Mouse (Mus musculus): Measurements from ENCODE around the gene Cfap99. TPM values are rescaled to one million over a fixed set of nuclear protein-coding genes. Genes with fewer than 3 reads are reported as not detected.
A peak's percentile ranks its signal among the peaks of the same experiment; 100 is the strongest.

The Cfap99 gene
- polyA plus RNA-seq, 1 experiment = 0.15 TPM

DNA sequence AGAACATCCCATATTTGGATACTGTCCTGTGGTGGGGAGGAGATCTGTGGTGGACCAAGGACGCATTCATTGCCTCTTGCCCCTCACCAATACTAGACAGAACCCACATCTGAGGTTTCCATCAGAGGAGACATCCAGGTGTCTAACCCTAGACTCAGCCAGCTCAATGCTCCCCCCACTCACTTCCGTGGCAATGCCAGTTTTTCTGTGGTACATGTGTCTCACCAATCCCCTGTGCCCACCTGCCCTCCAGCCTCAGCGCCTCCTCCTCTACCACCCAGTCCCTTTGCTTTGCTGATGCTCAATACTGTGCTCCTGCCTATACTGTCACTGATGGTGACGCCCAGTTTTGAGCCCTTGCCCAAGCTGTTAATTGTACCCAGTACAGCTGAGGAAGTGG lies 32.8 kb downstream of the Cfap99 start:
- no peak for TF ChIP-seq FLI1 (IDR thresholded peaks at IDR 0.05; ENCODE audit: low read length)
- no peak for TF ChIP-seq GATA1 (IDR thresholded peaks at IDR 0.05; ENCODE audit: borderline replicate concordance, low read length)
- no peak overlapping the region for H3K4me3 ChIP-seq (replicated peaks)
- H3K4me1 ChIP-seq = peaks cover 47% of the 10 kb centered on the region
- H3K27me3 ChIP-seq (replicated peaks) = peaks cover 11% of the 10 kb centered on the region
- H3K9me3 ChIP-seq = no peaks in the 10 kb centered on the region
- H3K36me3 ChIP-seq (replicated peaks; ENCODE audit: low read length) = no peaks in the 10 kb centered on the region

DNA sequence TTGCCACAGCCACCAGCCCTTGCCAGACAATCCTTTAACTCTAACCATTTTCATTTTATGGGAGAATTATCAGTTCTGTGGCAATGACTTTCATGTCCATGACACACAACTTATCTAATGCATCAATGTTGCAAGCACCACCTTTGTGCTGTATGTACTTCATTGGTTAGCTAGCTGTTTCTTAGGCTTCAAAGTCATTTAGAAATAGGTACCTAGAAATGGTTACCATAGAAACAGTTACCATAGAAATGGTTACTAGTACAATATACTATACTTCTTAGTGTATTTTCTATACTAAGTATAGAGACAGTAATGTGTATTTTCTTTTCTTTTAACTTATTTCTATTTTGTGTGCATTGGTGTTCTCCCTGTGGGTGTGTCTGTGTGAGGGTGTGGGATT lies 36.9 kb downstream of the Cfap99 start:
- peaks cover 2% of the 10 kb centered on the region; the same call in 1 of the 2 replicates for H3K9me3 ChIP-seq
- peaks cover 3% of the 10 kb centered on the region for H3K36me3 ChIP-seq (replicated peaks; ENCODE audit: low read length)
- TF ChIP-seq GATA1 (IDR thresholded peaks at IDR 0.05; ENCODE audit: borderline replicate concordance, low read length) (no peak), FLI1 (IDR thresholded peaks at IDR 0.05; ENCODE audit: low read length) (no peak)
- peaks cover 58% of the 10 kb centered on the region for H3K4me1 ChIP-seq
- no peak overlapping the region for H3K4me3 ChIP-seq (replicated peaks)
- peaks cover 7% of the 10 kb centered on the region for H3K27me3 ChIP-seq (replicated peaks)

DNA sequence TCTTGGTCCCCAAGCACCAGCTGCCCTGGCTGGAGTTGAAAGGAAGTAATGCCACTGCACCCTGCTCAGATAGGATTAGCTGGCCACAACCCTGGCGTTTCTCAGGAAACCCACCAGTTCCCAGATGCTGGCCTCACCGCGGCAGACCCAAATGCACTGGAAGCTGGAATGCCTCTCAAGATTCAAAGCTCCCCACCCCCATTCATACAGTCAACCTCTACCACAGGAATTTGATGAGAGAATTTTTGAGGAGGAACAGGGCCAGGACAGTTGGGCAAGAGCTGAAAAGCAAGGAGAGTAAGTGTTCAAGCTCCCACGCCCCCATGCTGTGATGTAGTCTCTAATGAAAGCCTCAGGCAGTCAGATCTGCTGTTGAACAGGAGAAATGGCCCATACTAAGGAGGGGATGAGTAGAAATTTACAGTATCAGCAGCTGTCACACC lies 37.9 kb downstream of the Cfap99 start:
- Histone ChIP-seq H3K36me3 (replicated peaks; ENCODE audit: low read length) (peaks cover 9% of the 10 kb centered on the region), H3K4me3 (replicated peaks) (peak overlapping the region; percentile 47), H3K9me3 (peaks cover 5% of the 10 kb centered on the region; the same call in 1 of the 2 replicates), H3K27me3 (replicated peaks) (peaks cover 5% of the 10 kb centered on the region), H3K4me1 (peaks cover 57% of the 10 kb centered on the region)
- TF ChIP-seq FLI1 (IDR thresholded peaks at IDR 0.05; ENCODE audit: low read length) (no peak), GATA1 (IDR thresholded peaks at IDR 0.05; ENCODE audit: borderline replicate concordance, low read length) (no peak)

DNA sequence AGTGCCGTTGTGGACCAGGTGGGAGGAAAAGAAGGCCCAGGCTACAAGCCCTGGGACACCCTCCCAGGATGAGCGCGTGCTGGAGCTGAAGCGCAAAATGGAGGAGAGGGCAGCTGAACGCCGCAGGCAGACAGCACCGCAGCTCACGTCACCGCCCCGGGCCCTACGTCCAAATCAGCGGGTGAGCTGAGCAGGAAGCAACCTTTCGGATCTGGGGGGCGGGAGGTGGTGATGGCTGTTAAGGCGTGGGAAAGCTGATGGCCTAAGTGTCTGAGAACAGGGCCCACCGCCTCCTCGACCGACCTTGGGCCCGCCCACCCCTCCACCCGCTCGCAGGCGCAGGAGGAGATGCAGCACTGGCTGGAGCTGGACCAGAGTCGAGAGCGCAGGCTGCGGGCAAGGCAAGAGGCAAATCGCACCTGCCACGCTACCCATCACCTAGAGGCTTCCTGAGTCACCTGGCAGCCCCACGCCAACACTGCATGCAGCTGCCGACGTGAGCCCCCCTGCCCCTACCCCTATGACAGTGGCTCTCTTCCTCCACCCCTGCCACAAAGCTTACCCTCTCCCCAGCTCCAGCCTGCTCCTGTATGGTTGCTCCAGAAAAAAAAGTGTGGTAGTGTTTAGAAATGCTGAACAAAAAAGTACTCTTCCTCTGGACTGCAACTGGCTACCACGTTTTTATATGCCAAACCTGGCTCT lies 38.6 kb downstream of the Cfap99 start:
- no peak for TF ChIP-seq FLI1 (IDR thresholded peaks at IDR 0.05; ENCODE audit: low read length)
- no peak for TF ChIP-seq GATA1 (IDR thresholded peaks at IDR 0.05; ENCODE audit: borderline replicate concordance, low read length)
- peaks cover 55% of the 10 kb centered on the region for H3K4me1 ChIP-seq
- peaks cover 5% of the 10 kb centered on the region; the same call in 1 of the 2 replicates for H3K9me3 ChIP-seq
- H3K36me3 ChIP-seq (replicated peaks; ENCODE audit: low read length) = peaks cover 15% of the 10 kb centered on the region
- H3K4me3 ChIP-seq (replicated peaks) = peak overlapping the region; percentile 42
- H3K27me3 ChIP-seq (replicated peaks) = peaks cover 4% of the 10 kb centered on the region

DNA sequence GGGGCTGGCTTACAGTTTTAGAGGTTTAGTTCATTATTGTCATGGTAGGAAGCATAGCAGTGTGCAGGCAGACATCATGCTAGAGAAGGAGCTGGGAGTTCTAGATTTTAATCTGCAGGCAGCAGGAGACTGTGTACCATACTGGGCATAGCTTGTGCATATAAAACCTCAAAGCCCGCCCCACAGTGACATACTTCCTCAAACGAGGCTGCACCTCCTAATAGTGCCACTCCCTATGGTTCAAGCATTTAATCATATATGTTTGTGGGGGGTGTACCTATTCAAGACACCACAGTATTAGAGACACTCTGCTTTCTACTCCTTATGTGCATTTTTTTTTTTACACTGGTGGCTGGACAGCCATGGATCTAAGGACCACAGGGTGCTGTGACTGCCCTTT lies 41.7 kb downstream of the Cfap99 start:
- TF ChIP-seq FLI1 (IDR thresholded peaks at IDR 0.05; ENCODE audit: low read length) (no peak), GATA1 (IDR thresholded peaks at IDR 0.05; ENCODE audit: borderline replicate concordance, low read length) (no peak)
- H3K27me3 ChIP-seq (replicated peaks) = peaks cover 2% of the 10 kb centered on the region
- peaks cover 5% of the 10 kb centered on the region; the same call in 1 of the 2 replicates for H3K9me3 ChIP-seq
- H3K36me3 ChIP-seq (replicated peaks; ENCODE audit: low read length) = peaks cover 25% of the 10 kb centered on the region
- no peak overlapping the region for H3K4me3 ChIP-seq (replicated peaks)
- peaks cover 33% of the 10 kb centered on the region for H3K4me1 ChIP-seq

DNA sequence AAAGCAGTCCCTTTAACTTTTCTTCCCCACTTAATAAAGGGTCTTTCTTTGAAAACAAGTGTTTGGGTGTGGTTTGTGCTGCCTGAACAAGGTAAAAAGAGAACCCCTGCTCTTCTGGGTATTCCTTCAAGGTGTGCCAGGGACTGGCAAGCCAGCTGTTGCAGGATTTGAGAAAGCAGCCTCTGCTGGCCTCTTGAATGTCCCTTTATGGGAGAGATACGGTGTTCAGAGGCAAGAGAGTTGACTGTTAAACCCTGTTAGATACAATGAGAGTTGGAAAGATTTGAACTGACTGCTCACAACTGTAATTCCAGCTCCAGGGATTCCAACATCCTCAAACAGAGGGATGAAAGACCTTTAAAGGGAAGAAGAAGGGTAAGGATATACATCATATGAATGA lies 45.7 kb downstream of the Cfap99 start:
- Histone ChIP-seq H3K4me1 (peaks cover 21% of the 10 kb centered on the region), H3K27me3 (replicated peaks) (no peaks in the 10 kb centered on the region), H3K36me3 (replicated peaks; ENCODE audit: low read length) (peaks cover 29% of the 10 kb centered on the region), H3K4me3 (replicated peaks) (no peak overlapping the region), H3K9me3 (peaks cover 5% of the 10 kb centered on the region; the same call in 1 of the 2 replicates)
- TF ChIP-seq GATA1 (IDR thresholded peaks at IDR 0.05; ENCODE audit: borderline replicate concordance, low read length) (no peak), FLI1 (IDR thresholded peaks at IDR 0.05; ENCODE audit: low read length) (no peak)

DNA sequence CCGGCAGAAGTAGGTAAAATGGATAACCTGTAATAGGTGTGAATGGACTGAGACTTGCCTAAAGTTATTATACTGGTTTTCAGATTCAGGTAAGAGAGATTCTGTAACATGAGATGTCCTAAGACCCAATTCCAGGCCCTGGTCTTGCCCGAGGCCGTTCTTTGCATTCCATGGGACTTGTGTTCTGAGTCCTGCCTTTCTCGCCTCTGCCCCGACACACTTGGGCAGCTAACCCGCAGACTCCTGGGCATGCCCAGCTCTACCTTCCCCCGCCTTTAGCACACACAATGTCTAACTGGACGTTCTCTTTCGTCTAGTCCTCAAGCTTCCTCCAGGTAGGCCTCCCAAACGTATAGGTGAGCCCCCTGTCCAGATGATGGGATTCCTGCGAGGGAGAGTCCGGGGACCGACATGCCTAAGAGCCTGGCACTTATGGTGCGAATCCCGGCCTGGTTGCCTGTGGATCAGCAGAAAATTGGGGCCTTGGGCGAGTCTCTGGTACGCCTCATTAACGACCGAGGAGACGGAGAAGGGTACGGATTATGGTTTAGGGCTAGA lies 47.2 kb downstream of the Cfap99 start:
- no peaks in the 10 kb centered on the region for H3K27me3 ChIP-seq (replicated peaks)
- no peak for TF ChIP-seq FLI1 (IDR thresholded peaks at IDR 0.05; ENCODE audit: low read length)
- no peak for TF ChIP-seq GATA1 (IDR thresholded peaks at IDR 0.05; ENCODE audit: borderline replicate concordance, low read length)
- H3K9me3 ChIP-seq = no peaks in the 10 kb centered on the region
- H3K36me3 ChIP-seq (replicated peaks; ENCODE audit: low read length) = peaks cover 31% of the 10 kb centered on the region
- peak overlapping the region; percentile 92 for H3K4me3 ChIP-seq (replicated peaks)
- peaks cover 36% of the 10 kb centered on the region for H3K4me1 ChIP-seq

DNA sequence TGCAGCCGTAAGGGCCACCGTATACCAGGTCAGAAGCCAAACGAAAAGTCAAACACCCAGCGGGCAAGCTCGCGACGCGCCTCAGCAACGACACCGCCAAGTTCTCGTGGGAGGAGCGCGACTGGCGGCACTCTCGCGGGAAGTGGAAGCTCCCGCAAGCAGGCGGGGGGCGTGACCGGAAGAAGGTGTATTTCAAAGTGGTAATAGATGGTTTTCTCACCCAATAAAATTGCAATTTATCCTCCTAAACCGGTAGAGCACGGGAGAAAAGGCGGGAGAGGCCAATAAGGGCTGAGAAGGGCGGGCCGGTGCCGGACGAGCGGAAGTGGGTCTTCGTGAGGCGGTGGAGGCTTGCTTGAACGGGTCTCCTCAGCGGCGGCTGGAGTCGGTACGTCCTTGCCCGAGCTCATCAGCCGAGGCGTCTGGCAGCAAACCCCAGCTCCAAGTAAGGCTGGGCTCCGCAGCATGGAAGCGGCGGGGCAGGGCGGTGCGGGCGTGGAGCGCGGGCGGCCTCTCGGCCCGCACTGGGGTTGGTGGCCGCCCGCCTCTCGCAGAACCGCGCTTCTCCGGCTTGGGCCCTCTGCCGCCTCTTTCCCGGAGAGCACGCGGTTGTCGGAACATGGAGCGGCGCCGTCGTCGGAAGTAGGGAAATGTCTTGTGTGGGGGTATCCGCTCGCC lies 47.8 kb downstream of the Cfap99 start, which contains the start of gene Rnf4:
TSS of gene Rnf4 (plus strand) at position 193 of the 678 bp plus-strand sequence.
- TF ChIP-seq FLI1 (IDR thresholded peaks at IDR 0.05; ENCODE audit: low read length) (peak; percentile 59; the same call in 1 of the 2 replicates), GATA1 (IDR thresholded peaks at IDR 0.05; ENCODE audit: borderline replicate concordance, low read length) (no peak)
- H3K27me3 ChIP-seq (replicated peaks) = no peaks in the 10 kb centered on the region
- H3K36me3 ChIP-seq (replicated peaks; ENCODE audit: low read length) = peaks cover 27% of the 10 kb centered on the region
- no peaks in the 10 kb centered on the region for H3K9me3 ChIP-seq
- H3K4me1 ChIP-seq = peaks cover 42% of the 10 kb centered on the region
- H3K4me3 ChIP-seq (replicated peaks) = peak within 1 kb of the TSS; percentile 92

DNA sequence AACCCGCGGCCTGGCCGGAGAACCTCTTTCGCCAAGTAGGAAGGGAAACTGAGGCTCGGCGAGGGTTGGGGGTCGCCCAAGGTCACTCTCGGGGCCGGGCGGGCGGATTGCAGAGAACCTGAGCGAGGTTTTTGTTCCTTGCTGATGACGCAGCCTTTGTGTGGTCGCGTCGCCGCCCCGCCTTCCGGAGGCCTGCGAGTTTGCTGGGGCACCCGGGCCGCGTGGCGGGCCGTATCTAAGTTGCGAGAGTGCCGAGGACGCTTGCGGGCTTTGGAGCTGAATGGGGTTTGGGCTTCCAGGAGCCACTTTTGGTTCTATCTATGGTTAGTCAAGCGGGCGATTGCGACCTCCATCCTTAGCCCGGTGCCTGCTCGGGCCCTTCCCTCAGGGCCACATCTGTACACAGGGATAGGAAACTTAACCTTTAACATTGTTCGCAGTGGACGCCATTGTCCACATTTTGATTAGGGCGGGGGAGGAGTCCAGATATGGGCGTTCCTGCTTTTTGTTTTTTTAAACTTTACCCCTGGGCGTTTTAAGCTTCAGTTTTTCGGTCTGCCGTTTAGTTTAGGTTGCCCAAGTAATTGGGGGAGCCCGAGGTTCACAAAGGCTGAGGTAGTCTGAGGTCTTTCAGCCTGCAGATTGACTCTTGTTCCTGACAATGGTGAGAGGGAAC lies 48.5 kb downstream of the Cfap99 start:
- H3K4me1 ChIP-seq = peaks cover 49% of the 10 kb centered on the region
- peaks cover 22% of the 10 kb centered on the region for H3K36me3 ChIP-seq (replicated peaks; ENCODE audit: low read length)
- TF ChIP-seq FLI1 (IDR thresholded peaks at IDR 0.05; ENCODE audit: low read length) = no peak
- TF ChIP-seq GATA1 (IDR thresholded peaks at IDR 0.05; ENCODE audit: borderline replicate concordance, low read length) = no peak

More for the DNA sequence above, 48.5 kb downstream of the Cfap99 start:
- H3K27me3 ChIP-seq (replicated peaks) = no peaks in the 10 kb centered on the region
- H3K4me3 ChIP-seq (replicated peaks) = peak overlapping the region; percentile 92
- no peaks in the 10 kb centered on the region for H3K9me3 ChIP-seq
